Mouse (Mus musculus) mouse embryonic stem cell (cell line): ENCODE measurements around the gene Sufu.

Experiments used
- in situ Hi-C, 2 experiments: fragments of 300-500 bp; cut with MboI; formaldehyde crosslinking; loops; 1 replicate in 1 of 2; 3 replicates in 1 of 2; pipeline ENCODE4 v1.14.3; 2019 to 2020; ENCODE audit warnings: low sequenced_read_pairs in 2 of 2, low pct_unique_long_range_greater_than_20kb in 1 of 2, mixed read lengths in 1 of 2; ENCODE audit not compliant: unreplicated experiment in 1 of 2

Gene Sufu

GRCm38 (mm10) chr19:46502471-46503166 is 105.9 kb downstream of the Sufu start:
- in situ Hi-C loops = no loop called here

DNA sequence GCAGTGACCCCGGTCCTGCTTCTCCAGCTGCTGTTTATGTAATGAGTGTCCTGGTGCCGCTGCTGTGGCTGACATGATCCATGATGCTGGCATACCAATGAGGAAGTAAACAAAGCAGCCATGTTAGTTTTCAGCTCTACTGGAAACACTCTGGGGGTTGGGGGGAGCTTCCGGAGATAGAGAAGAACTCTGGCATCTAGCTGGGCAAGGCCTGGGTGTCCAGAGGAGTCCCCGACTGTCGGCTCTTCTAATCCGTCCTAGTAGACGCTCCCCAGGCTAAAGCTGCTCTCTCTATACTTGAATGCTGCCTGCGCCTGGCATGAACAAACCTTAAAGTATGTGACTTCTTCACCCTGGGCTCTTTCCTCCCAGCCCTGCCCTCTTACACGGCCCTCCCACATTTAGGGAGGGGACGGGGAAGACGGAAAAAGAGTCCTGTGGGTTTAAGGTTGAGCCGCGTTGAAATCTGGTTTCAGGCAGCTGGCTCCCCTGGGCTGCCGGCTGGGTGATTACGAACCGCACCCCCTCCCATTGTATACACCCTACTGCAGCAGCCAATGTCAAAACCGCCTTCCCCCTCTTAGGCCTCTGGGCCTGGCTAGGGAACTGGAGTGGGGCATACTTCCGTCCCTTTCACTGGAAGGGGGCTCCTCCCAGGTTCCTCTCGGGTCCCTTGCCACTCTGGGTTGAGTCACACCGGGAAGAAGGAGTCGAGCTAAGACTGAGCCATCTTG is 106.8 kb downstream of the Sufu start:
- in situ Hi-C loops = no loop called here

- in situ Hi-C loops = no loop called here
These were observed 107.4 kb downstream of the Sufu start for GRCm38 (mm10) chr19:46504085-46504552.

DNA sequence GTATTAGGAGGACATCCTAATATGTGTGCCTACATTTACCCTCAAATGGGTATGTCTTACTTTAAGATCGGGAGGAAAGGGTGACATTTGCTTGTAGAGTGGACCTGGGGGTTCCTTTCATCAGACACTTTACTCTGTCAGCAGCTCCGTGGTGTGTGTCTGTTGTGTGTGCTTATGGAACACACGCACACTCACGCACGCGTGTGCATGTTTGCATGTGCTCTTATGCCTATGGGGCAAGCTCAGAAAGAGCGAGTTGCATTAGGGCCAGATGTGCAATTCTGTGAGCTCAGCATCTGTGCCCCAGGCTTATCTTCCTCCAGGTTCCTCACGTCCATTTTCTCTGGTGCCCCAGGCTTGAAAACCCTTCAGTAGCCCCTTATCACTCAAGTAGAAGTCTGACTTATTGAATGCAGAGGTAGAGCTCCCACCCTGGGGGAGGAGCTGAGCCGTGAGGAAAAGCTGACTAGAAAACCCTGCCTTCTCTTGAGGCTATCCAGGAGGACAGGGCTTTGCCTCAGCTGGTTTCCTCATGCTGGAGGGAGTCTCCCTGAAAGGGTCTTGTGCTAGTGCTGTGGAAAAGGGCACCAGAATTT is 108.2 kb downstream of the Sufu start:
- in situ Hi-C loops = no loop called here

- in situ Hi-C loops = no loop called here
These were observed 109.1 kb downstream of the Sufu start for GRCm38 (mm10) chr19:46505646-46506371.

- in situ Hi-C loops = no loop called here
These were observed 109.6 kb downstream of the Sufu start for GRCm38 (mm10) chr19:46506372-46506717.

GRCm38 (mm10) chr19:46507181-46507581 is 110.5 kb downstream of the Sufu start:
- in situ Hi-C loops = no loop called here

DNA sequence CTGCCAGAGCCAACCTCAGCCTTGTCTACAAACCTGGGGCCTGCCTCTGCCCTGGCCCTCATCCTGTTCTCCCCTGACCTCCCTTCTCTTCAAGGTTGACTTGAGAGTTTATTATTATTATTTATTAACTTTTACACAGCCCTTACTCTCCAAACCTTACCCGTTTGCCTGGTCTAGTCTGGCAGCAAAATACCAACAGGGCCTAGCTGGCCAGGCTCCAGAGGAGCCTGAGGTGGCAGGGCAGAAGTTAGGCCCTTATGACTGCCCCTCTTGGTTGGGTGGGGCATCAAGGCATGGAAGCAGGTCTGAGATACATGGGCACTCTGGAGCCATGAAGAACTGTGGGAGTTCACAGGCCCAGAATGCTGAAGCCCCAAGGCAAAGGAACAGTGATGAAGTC is 111.1 kb downstream of the Sufu start:
- in situ Hi-C loops = no loop called here

GRCm38 (mm10) chr19:46508738-46509137 is 112.0 kb downstream of the Sufu start:
- in situ Hi-C loops = no loop called here

DNA sequence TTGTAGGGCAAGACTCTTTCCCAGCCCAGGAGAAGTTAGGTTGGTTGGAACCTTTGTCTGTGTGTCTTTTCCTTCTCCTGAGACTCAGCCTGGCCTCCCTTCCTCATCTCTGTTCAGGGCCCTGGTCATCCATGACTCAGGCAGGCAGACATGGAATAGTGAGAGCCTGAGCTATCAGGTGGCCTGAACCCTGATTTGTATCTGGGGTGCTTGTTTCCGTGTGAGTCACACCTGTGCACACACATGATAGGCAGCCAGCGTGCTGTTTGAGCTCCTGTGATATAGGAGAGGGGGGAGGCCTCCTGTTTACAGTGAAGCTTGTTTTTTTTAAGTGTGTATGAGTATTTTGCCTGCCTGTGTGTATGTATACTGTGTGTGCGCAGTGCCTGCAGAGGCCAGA is 112.5 kb downstream of the Sufu start:
- in situ Hi-C loops = no loop called here

- in situ Hi-C loops = no loop called here
These were observed 113.0 kb downstream of the Sufu start for GRCm38 (mm10) chr19:46509736-46510135.

- in situ Hi-C loops = no loop called here
These were observed 113.7 kb downstream of the Sufu start for GRCm38 (mm10) chr19:46510401-46510800.

DNA sequence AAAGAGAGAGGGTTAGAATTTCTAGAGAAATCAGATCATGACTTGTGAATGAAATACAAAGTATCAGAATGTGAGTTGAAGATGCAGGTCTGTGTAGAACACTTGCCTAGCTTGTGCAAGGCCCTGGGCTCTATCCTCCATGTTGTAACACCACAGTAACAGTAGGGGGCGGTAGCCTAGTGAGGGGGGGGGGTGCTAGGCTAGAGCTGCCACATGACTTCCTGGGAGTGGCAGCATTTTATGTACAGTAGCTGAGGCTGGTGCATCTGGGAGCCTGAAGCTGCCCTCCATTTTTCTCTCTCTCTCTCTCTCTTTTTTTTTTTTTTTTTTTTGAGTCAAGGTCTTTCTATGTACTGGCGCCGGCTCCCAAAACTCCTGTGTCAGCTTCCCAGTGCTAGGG is 114.1 kb downstream of the Sufu start:
- in situ Hi-C loops = no loop called here

GRCm38 (mm10) chr19:46511263-46511662 is 114.6 kb downstream of the Sufu start:
- in situ Hi-C loops = no loop called here

DNA sequence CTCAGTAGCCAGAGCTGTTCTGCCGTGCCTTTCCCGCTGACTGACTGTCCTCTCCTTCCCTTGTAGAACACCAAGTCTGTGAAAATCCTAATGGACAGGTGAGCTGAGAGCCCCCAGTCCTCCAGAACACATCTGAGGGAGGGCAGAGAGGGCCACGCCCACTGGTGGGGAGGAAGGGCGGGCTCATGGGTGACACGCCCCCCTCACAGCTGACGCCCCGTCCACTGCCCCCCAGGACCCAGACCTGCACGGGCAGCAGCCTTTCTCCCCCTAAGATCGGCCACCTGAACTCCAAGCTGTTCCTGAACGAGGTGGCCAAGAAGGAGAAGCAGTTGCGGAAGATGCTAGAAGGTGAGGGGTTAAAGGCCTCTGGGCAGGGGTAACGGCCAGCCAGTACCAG is 117.7 kb downstream of the Sufu start:
- in situ Hi-C loops = no loop called here

DNA sequence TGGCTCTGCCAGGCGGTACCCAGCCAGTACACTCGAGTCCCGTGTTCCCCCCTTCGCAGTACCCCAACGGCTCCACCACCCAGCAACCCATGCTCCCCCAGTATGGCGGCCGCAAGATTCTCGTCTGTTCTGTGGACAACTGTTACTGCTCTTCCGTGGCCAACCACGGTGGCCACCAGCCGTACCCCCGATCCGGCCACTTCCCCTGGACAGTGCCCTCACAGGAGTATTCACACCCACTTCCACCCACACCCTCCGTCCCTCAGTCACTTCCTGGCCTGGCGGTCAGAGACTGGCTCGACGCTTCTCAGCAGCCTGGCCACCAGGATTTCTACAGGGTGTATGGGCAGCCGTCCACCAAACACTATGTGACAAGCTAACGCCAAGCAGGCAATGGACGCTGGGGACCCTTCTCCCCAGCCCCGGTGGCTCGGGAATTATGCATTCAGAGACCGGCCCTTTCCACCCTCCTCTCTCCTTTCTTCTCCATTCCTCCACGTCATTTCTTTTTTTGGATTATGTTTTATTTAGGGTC is 118.7 kb downstream of the Sufu start:
- in situ Hi-C loops = no loop called here

GRCm38 (mm10) chr19:46516667-46517528 is 120.2 kb downstream of the Sufu start:
- in situ Hi-C loops = no loop called here
